Mouse (Mus musculus) thymus, adult 2 months (tissue): ENCODE data around the gene Lpcat3.

Experiments
- CTCF ChIP-seq: fragments of 200-500 bp; IDR thresholded peaks from 2 replicates; pipeline ENCODE4 v1.5.1; 2012; ENCODE audit warnings: mild to moderate bottlenecking, control low read depth, low read length, moderate library complexity, borderline replicate concordance; ENCODE audit not compliant: control insufficient read depth, poor library complexity, insufficient read depth; ENCODE audit errors: extremely low read depth
- POLR2A ChIP-seq: fragments of 200-500 bp; IDR thresholded peaks from 2 replicates; pipeline ENCODE4 v1.6.1; 2012; ENCODE audit warnings: mild to moderate bottlenecking, low read length, control low read depth, moderate library complexity; ENCODE audit not compliant: control insufficient read depth, poor library complexity, insufficient read depth; ENCODE audit errors: extremely low read depth

DNA sequence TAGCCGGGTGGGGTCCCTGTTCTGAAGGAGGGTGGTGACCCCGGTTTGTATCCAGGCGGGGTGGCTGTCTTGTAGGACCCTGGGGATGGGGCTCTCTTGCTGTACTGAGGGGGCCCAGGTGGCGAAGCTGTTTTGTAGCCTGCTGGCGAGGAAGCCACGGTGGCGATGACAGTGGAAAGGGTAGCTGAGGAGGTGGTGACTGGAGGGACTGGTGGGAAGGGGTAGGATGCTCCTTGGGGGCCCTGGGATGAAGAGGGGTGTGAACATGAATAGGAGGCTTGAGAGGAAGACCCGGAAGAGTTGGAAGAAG, 83.4 kb downstream of the Lpcat3 start:
- no peak for TF ChIP-seq POLR2A
- TF ChIP-seq CTCF: no peak
